Mouse (Mus musculus): Measurements from ENCODE around the gene Rbms3. TPM values are rescaled to one million over a fixed set of nuclear protein-coding genes. Genes with fewer than 3 reads are reported as not detected.

The Rbms3 gene
- total and polyA plus RNA-seq, 3 experiments, result not detected

DNA sequence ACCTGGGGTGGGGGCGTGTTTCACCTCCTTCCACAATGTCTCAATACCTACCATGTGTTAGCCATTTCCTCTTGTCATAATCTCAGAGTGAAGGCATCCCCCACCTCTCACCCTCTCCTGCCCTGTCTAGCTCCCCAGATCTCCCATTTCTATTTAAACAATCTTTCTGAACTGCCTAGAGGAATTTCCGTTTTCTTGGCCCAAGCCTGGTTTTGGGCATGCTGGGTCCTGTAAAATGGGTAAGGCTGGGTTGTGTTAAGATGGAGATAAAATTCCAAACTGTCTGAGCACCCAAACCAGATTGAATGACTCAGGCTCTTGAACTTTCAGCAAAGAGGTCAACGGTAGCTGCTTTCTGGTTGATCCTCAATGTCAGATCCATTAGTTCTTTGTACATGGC, 608.2 kb downstream of the Rbms3 start:
- Histone ChIP-seq H3K27ac (ENCODE audit: insufficient read depth, low read depth) (no peak overlapping the region), H3K4me2 (ENCODE audit: insufficient read depth, low read depth, poor library complexity, severe bottlenecking) (no peak overlapping the region), H3K36me3 (replicated peaks in 1 of 2; ENCODE audit: control insufficient read depth in 1 of 2, insufficient read depth in 1 of 2, low read length in 1 of 2) (no peaks in the 10 kb centered on the region), H3K4me3 (replicated peaks in 1 of 3; ENCODE audit: low read depth in 2 of 3, low read length in 2 of 3, poor library complexity in 1 of 3) (no peak overlapping the region), H3K27me3 (replicated peaks) (no peaks in the 10 kb centered on the region), H3K9me3 (replicated peaks; ENCODE audit: low read length) (peaks cover 63% of the 10 kb centered on the region), H3K9ac (ENCODE audit: insufficient read depth, low read depth) (no peak overlapping the region), H3K4me1 (ENCODE audit: control insufficient read depth in 1 of 2, insufficient read depth in 2 of 2) (no peaks in the 10 kb centered on the region), H3K79me2 (replicated peaks; ENCODE audit: control insufficient read depth, extremely low read depth, insufficient read depth, poor library complexity, severe bottlenecking) (no peaks in the 10 kb centered on the region)
- in situ Hi-C loops (cut with MboI; ENCODE audit: low pct_ligation_motif_present, low pct_unique_long_range_greater_than_20kb, low sequenced_read_pairs), result no loop called here
- dilution Hi-C loops (cut with MboI; ENCODE audit: extremely low pct_ligation_motif_present, extremely low pct_unique_long_range_greater_than_20kb, low sequenced_read_pairs), result no loop called here
- no peak for TF ChIP-seq UBTF (IDR thresholded peaks at IDR 0.05; ENCODE audit: low read depth, low read length)
- no peak for TF ChIP-seq MEF2A (IDR thresholded peaks at IDR 0.05; ENCODE audit: borderline replicate concordance, low read depth, low read length)
- TF ChIP-seq E2F4 (IDR thresholded peaks at IDR 0.05; ENCODE audit: insufficient replicate concordance, low read depth, low read length), result no peak
- TF ChIP-seq MXI1 (IDR thresholded peaks at IDR 0.05; ENCODE audit: low read depth, low read length), result no peak
- no peak for TF ChIP-seq RCOR1 (conservative IDR thresholded peaks at IDR 0.05; ENCODE audit: low read depth, low read length)
- TF ChIP-seq RAD21 (IDR thresholded peaks at IDR 0.05; ENCODE audit: low read depth, low read length), result no peak
- no peak for TF ChIP-seq MAFK (IDR thresholded peaks at IDR 0.05; ENCODE audit: insufficient replicate concordance, low read length)
- no peak for TF ChIP-seq SMC3 (IDR thresholded peaks at IDR 0.05; ENCODE audit: low read depth, low read length)
- no peak for DNase-seq (ENCODE audit: extremely low read depth)

DNA sequence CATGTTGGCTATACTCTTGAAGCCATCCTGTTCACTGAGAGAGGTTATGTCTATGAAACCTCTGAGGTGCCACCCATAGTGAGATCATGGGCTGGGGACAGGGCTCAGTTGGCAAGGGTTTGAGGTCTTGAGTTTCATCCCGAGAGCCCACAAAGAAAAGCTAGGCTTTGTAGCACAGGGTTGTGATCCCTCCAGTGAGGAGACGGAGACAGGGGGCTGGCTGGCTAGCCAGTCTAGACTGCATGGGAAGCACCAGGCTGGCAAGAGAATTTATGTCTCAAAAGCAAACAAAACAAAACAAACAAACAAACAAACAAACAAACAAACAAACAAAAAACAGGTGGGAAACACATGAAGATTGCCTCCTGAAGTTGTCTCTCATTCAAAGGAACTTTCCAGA, 609.5 kb downstream of the Rbms3 start:
- Histone ChIP-seq H3K9me3 (replicated peaks; ENCODE audit: low read length) (peaks cover 75% of the 10 kb centered on the region), H3K27ac (ENCODE audit: insufficient read depth, low read depth) (no peak overlapping the region), H3K4me1 (ENCODE audit: control insufficient read depth in 1 of 2, insufficient read depth in 2 of 2) (no peaks in the 10 kb centered on the region), H3K27me3 (replicated peaks) (no peaks in the 10 kb centered on the region), H3K9ac (ENCODE audit: insufficient read depth, low read depth) (no peak overlapping the region), H3K36me3 (replicated peaks in 1 of 2; ENCODE audit: control insufficient read depth in 1 of 2, insufficient read depth in 1 of 2, low read length in 1 of 2) (no peaks in the 10 kb centered on the region), H3K4me3 (replicated peaks in 1 of 3; ENCODE audit: low read depth in 2 of 3, low read length in 2 of 3, poor library complexity in 1 of 3) (no peak overlapping the region), H3K4me2 (ENCODE audit: insufficient read depth, low read depth, poor library complexity, severe bottlenecking) (no peak overlapping the region), H3K79me2 (replicated peaks; ENCODE audit: control insufficient read depth, extremely low read depth, insufficient read depth, poor library complexity, severe bottlenecking) (no peaks in the 10 kb centered on the region)
- TF ChIP-seq ELF1 (IDR thresholded peaks at IDR 0.05; ENCODE audit: low read depth, low read length), result no peak
- dilution Hi-C loops (cut with MboI; ENCODE audit: extremely low pct_ligation_motif_present, extremely low pct_unique_long_range_greater_than_20kb, low sequenced_read_pairs), result no loop called here
- in situ Hi-C loops (cut with MboI; ENCODE audit: low pct_ligation_motif_present, low pct_unique_long_range_greater_than_20kb, low sequenced_read_pairs), result no loop called here
- DNase-seq (ENCODE audit: extremely low read depth), result no peak

DNA sequence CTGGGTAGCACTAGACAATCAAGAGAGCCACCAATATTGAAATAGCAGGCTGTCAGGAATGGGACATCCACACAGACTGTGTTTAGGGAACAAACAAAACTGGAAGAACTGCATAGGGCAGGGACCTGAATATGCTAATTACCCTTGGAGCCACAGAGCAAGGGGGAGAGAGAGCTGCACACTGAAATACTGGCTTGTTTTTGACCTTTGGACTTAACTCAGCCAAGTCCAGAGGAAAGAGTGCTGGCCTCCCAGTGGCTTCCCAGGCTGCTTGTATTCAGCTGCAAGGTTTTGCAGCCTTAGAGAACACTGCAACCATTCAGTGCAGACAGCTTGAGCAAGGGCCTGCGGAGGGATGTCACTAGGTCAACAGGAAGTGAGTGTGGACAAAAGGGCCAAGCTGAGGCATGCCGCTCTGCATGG, 611.0 kb downstream of the Rbms3 start:
- TF ChIP-seq MYC (IDR thresholded peaks at IDR 0.05; ENCODE audit: low read depth, low read length), result no peak
- no peak for TF ChIP-seq CHD1 (IDR thresholded peaks at IDR 0.05; ENCODE audit: low read depth, low read length)
- no peak for TF ChIP-seq ELF1 (IDR thresholded peaks at IDR 0.05; ENCODE audit: low read depth, low read length)
- TF ChIP-seq HCFC1 (IDR thresholded peaks at IDR 0.05; ENCODE audit: low read depth, low read length), result no peak
- no peak for TF ChIP-seq JUND (conservative IDR thresholded peaks at IDR 0.05; ENCODE audit: low read depth, low read length)
- TF ChIP-seq JUN (IDR thresholded peaks at IDR 0.05; ENCODE audit: insufficient read depth, low read depth, low read length), result no peak
- no peak for TF ChIP-seq SMC3 (IDR thresholded peaks at IDR 0.05; ENCODE audit: low read depth, low read length)
- TF ChIP-seq EP300 (IDR thresholded peaks at IDR 0.05; ENCODE audit: low read length), result no peak
- in situ Hi-C loops (cut with MboI; ENCODE audit: low pct_ligation_motif_present, low pct_unique_long_range_greater_than_20kb, low sequenced_read_pairs), result no loop called here
- Histone ChIP-seq H3K9ac (ENCODE audit: insufficient read depth, low read depth) (no peak overlapping the region), H3K4me3 (replicated peaks in 1 of 3; ENCODE audit: low read depth in 2 of 3, low read length in 2 of 3, poor library complexity in 1 of 3) (no peak overlapping the region), H3K27ac (ENCODE audit: insufficient read depth, low read depth) (no peak overlapping the region), H3K79me2 (replicated peaks; ENCODE audit: control insufficient read depth, extremely low read depth, insufficient read depth, poor library complexity, severe bottlenecking) (no peaks in the 10 kb centered on the region), H3K36me3 (replicated peaks in 1 of 2; ENCODE audit: control insufficient read depth in 1 of 2, insufficient read depth in 1 of 2, low read length in 1 of 2) (no peaks in the 10 kb centered on the region), H3K4me2 (ENCODE audit: insufficient read depth, low read depth, poor library complexity, severe bottlenecking) (no peak overlapping the region), H3K9me3 (replicated peaks; ENCODE audit: low read length) (peaks cover 89% of the 10 kb centered on the region), H3K4me1 (ENCODE audit: control insufficient read depth in 1 of 2, insufficient read depth in 2 of 2) (no peaks in the 10 kb centered on the region), H3K27me3 (replicated peaks) (no peaks in the 10 kb centered on the region)
- dilution Hi-C loops (cut with MboI; ENCODE audit: extremely low pct_ligation_motif_present, extremely low pct_unique_long_range_greater_than_20kb, low sequenced_read_pairs), result no loop called here
- no peak for DNase-seq (ENCODE audit: extremely low read depth)
